Mouse (Mus musculus): ENCODE data around the gene A030003K21Rik. TPM values are rescaled to one million over a fixed set of nuclear protein-coding genes. Genes with fewer than 3 reads are reported as not detected.
"Not testable (repeated sequence)": the region's sequence is repeated elsewhere in the genome, so short reads cannot be mapped to it uniquely, and the experiment has no call there.

A030003K21Rik gene
- polyA plus RNA-seq, 2 experiments: not detected

- Histone ChIP-seq H3K4me3 (ENCODE audit: insufficient read depth in 1 of 2, low read depth in 2 of 2, low read length in 2 of 2) (no peak overlapping the region), H3K27ac (no peak overlapping the region), H3K4me2 (ENCODE audit: low read depth) (no peak overlapping the region), H3K27me3 (ENCODE audit: control insufficient read depth, insufficient read depth, low read length) (no peaks in the 10 kb centered on the region), H3K9ac (replicated peaks) (no peak overlapping the region), H3K4me1 (replicated peaks; ENCODE audit: control insufficient read depth in 2 of 2, insufficient read depth in 2 of 2, low read length in 1 of 2) (peaks cover 0 to 7% of the 10 kb centered on the region in 2 experiments; a peak in 3 of 4 replicates), H3K9me3 (ENCODE audit: control insufficient read depth, low read length) (no peaks in the 10 kb centered on the region), H3K36me3 (replicated peaks; ENCODE audit: control insufficient read depth, insufficient read depth, low read depth) (no peaks in the 10 kb centered on the region)
- TF ChIP-seq CTCF (IDR thresholded peaks at IDR 0.05; ENCODE audit: low read depth) (no peak), EP300 (IDR thresholded peaks at IDR 0.05; ENCODE audit: low read depth) (no peak)
- ATAC-seq (ENCODE audit: insufficient read depth) (no peak), DNase-seq (ENCODE audit: low read depth in 3 of 3, low spot score in 3 of 3) (no peak)
- 44% methylated on average over 1 of the region's 1 CpGs for WGBS (ENCODE audit: insufficient replicate concordance)
These were observed 30.1 kb upstream of the A030003K21Rik start for GRCm38 (mm10) chr1:82973244-82973643.

- ATAC-seq (ENCODE audit: insufficient read depth) (peak; percentile 52; the same call in 1 of the 2 replicates), DNase-seq (ENCODE audit: low read depth in 3 of 3, low spot score in 3 of 3) (no peak)
- Histone ChIP-seq H3K4me2 (ENCODE audit: low read depth) (no peak overlapping the region), H3K9me3 (ENCODE audit: control insufficient read depth, low read length) (no peaks in the 10 kb centered on the region), H3K27ac (no peak overlapping the region), H3K9ac (replicated peaks) (no peak overlapping the region), H3K4me1 (replicated peaks; ENCODE audit: control insufficient read depth in 2 of 2, insufficient read depth in 2 of 2, low read length in 1 of 2) (peaks cover 0 to 7% of the 10 kb centered on the region in 2 experiments; a peak in 3 of 4 replicates), H3K36me3 (replicated peaks; ENCODE audit: control insufficient read depth, insufficient read depth, low read depth) (no peaks in the 10 kb centered on the region), H3K27me3 (ENCODE audit: control insufficient read depth, insufficient read depth, low read length) (no peaks in the 10 kb centered on the region), H3K4me3 (ENCODE audit: insufficient read depth in 1 of 2, low read depth in 2 of 2, low read length in 2 of 2) (no peak overlapping the region)
- WGBS (ENCODE audit: insufficient replicate concordance): 17% methylated on average over 4 of the region's 4 CpGs
- TF ChIP-seq CTCF (IDR thresholded peaks at IDR 0.05; ENCODE audit: low read depth) (no peak), EP300 (IDR thresholded peaks at IDR 0.05; ENCODE audit: low read depth) (no peak)
These were observed 28.9 kb upstream of the A030003K21Rik start for GRCm38 (mm10) chr1:82972046-82972445.

- Histone ChIP-seq H3K4me2 (ENCODE audit: low read depth) (no peak overlapping the region), H3K9ac (replicated peaks) (no peak overlapping the region), H3K36me3 (replicated peaks; ENCODE audit: control insufficient read depth, insufficient read depth, low read depth) (no peaks in the 10 kb centered on the region), H3K4me3 (ENCODE audit: insufficient read depth in 1 of 2, low read depth in 2 of 2, low read length in 2 of 2) (no peak overlapping the region), H3K4me1 (replicated peaks; ENCODE audit: control insufficient read depth in 2 of 2, insufficient read depth in 2 of 2, low read length in 1 of 2) (no peaks in the 10 kb centered on the region), H3K27ac (no peak overlapping the region), H3K9me3 (ENCODE audit: control insufficient read depth, low read length) (no peaks in the 10 kb centered on the region), H3K27me3 (ENCODE audit: control insufficient read depth, insufficient read depth, low read length) (no peaks in the 10 kb centered on the region)
- TF ChIP-seq CTCF (IDR thresholded peaks at IDR 0.05; ENCODE audit: low read depth): no peak
- no peak for TF ChIP-seq EP300 (IDR thresholded peaks at IDR 0.05; ENCODE audit: low read depth)
- DNase-seq (ENCODE audit: low read depth in 3 of 3, low spot score in 3 of 3): no peak
- 34% methylated on average over 3 of the region's 3 CpGs for WGBS (ENCODE audit: insufficient replicate concordance)
- no peak for ATAC-seq (ENCODE audit: insufficient read depth)
These were observed 23.2 kb upstream of the A030003K21Rik start for GRCm38 (mm10) chr1:82966413-82966812.

- no peak within 1 kb of the TSS for H3K4me2 ChIP-seq (ENCODE audit: low read depth)
- DNase-seq (ENCODE audit: low read depth in 3 of 3, low spot score in 3 of 3) (no peak), ATAC-seq (ENCODE audit: insufficient read depth) (no peak)
- no peak within 1 kb of the TSS for H3K4me3 ChIP-seq (ENCODE audit: insufficient read depth in 1 of 2, low read depth in 2 of 2, low read length in 2 of 2)
- no peaks in the 10 kb centered on the region for H3K9me3 ChIP-seq (ENCODE audit: control insufficient read depth, low read length)
- H3K36me3 ChIP-seq (replicated peaks; ENCODE audit: control insufficient read depth, insufficient read depth, low read depth): no peaks in the 10 kb centered on the region
- H3K27me3 ChIP-seq (ENCODE audit: control insufficient read depth, insufficient read depth, low read length): no peaks in the 10 kb centered on the region
- H3K9ac ChIP-seq (replicated peaks): no peak within 1 kb of the TSS
- H3K4me1 ChIP-seq (replicated peaks; ENCODE audit: control insufficient read depth in 2 of 2, insufficient read depth in 2 of 2, low read length in 1 of 2): no peaks in the 10 kb centered on the region
- no peak within 1 kb of the TSS for H3K27ac ChIP-seq
- WGBS (ENCODE audit: insufficient replicate concordance): 74% methylated on average over 11 of the region's 11 CpGs
- TF ChIP-seq CTCF (IDR thresholded peaks at IDR 0.05; ENCODE audit: low read depth) (no peak), EP300 (IDR thresholded peaks at IDR 0.05; ENCODE audit: low read depth) (no peak)
These were observed 16.7 kb upstream of the A030003K21Rik start, which contains the start of gene Gm47955 for GRCm38 (mm10) chr1:82959870-82960385. TSS of gene Gm47955 (plus strand) at chr1:82960286.

DNA sequence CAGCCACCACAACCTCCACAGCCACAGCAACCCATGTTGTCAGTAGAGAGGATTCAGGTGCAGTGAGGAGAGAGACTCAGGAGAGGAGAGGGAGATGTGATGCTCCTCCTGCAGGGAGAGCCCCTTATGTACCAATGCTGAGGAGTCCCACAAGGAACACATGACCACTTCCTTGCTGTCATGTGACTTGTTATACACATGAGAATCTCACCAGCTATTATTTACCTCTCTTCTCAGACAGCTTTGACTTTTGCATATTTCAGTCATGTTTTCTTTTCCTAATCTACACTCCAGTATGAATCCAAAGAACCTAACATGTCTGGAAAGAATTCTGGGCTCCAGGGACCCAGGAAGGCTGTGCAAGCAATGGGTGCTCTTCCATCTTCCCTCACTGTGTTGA, 12.7 kb upstream of the A030003K21Rik start, which contains the start of gene Gm7544:
Gene Gm7544, minus strand, starts transcription at position 101 of the 400 bp plus-strand sequence.
- H3K4me1 ChIP-seq (replicated peaks; ENCODE audit: control insufficient read depth in 2 of 2, insufficient read depth in 2 of 2, low read length in 1 of 2); ATAC-seq (ENCODE audit: insufficient read depth); H3K9ac ChIP-seq (replicated peaks); H3K9me3 ChIP-seq (ENCODE audit: control insufficient read depth, low read length); DNase-seq (ENCODE audit: low read depth in 3 of 3, low spot score in 3 of 3); H3K27me3 ChIP-seq (ENCODE audit: control insufficient read depth, insufficient read depth, low read length); H3K4me2 ChIP-seq (ENCODE audit: low read depth); H3K27ac ChIP-seq; H3K4me3 ChIP-seq (ENCODE audit: insufficient read depth in 1 of 2, low read depth in 2 of 2, low read length in 2 of 2); H3K36me3 ChIP-seq (replicated peaks; ENCODE audit: control insufficient read depth, insufficient read depth, low read depth): not testable (repeated sequence)

Measured in liver, embryonic 14.5 days (tissue).